Mouse (Mus musculus) liver, embryonic 15.5 days (tissue): Measurements from ENCODE around the gene Sf3a1. TPM values are rescaled to one million over a fixed set of nuclear protein-coding genes. Genes with fewer than 3 reads are reported as not detected.

Experiments used
- ATAC-seq: fragments of 200-750 bp; cut with Nextera tagmentation; 2 replicates; pipeline ENCODE4 v1.8.0; 2017; ENCODE audit warnings: moderate number of reproducible peaks, mild to moderate bottlenecking, moderate library complexity; ENCODE audit not compliant: insufficient read depth
- H3K27ac ChIP-seq: fragments of 300-500 bp; sonication (generic); replicated peaks from 2 replicates; pipeline ENCODE4 v1.5.1; 2015; ENCODE audit warnings: mild to moderate bottlenecking, inconsistent platforms
- H3K27me3 ChIP-seq: fragments of 300-500 bp; sonication (generic); 2 replicates; pipeline ENCODE4 v1.6.1; 2015; ENCODE audit warnings: mild to moderate bottlenecking, inconsistent platforms
- H3K36me3 ChIP-seq: fragments of 300-500 bp; sonication (generic); replicated peaks from 2 replicates; pipeline ENCODE4 v1.6.1; 2015; ENCODE audit warnings: moderate library complexity, mild to moderate bottlenecking, inconsistent platforms
- H3K4me1 ChIP-seq: fragments of 300-500 bp; sonication (generic); replicated peaks from 2 replicates; pipeline ENCODE4 v1.6.1; 2015; ENCODE audit warnings: inconsistent platforms
- H3K4me2 ChIP-seq: fragments of 300-500 bp; sonication (generic); 2 replicates; pipeline ENCODE4 v1.6.1; 2015; ENCODE audit warnings: moderate library complexity, mild to moderate bottlenecking, inconsistent platforms
- H3K4me3 ChIP-seq: fragments of 300-500 bp; sonication (generic); replicated peaks from 2 replicates; pipeline ENCODE4 v1.5.1; 2015; ENCODE audit warnings: mild to moderate bottlenecking, inconsistent platforms
- H3K9ac ChIP-seq: fragments of 300-500 bp; sonication (generic); 2 replicates; pipeline ENCODE4 v1.6.1; 2015; ENCODE audit warnings: moderate library complexity, mild to moderate bottlenecking, inconsistent platforms
- H3K9me3 ChIP-seq: fragments of 300-500 bp; sonication (generic); replicated peaks from 2 replicates; pipeline ENCODE4 v1.6.1; 2016; ENCODE audit warnings: inconsistent platforms
- WGBS: fragments of 180-500 bp; shearing (Covaris S2); methylation state at CpG from one replicate; pipeline ENCODE4 v1.1.7; 2015; ENCODE audit warnings: mixed read lengths; ENCODE audit not compliant: insufficient replicate concordance; 5-methylcytosine and 5-hydroxymethylcytosine counted together
- polyA plus RNA-seq: library from polyadenylated mRNA; unstranded; fragments of >200 nt; fragmentation: Nextera tagmentation; extraction: Ambion mirVana; gene quantifications from 2 replicates; pipeline ENCODE4 v1.2.1, GENCODE M21; 2015

Sf3a1 gene
- polyA plus RNA-seq, 1 experiment from 2014 or later = 19.3 TPM

- 24% methylated on average over 9 of the region's 9 CpGs for WGBS
- Histone ChIP-seq H3K4me2 (peak overlapping the region; percentile 98), H3K9me3 (no peaks in the 10 kb centered on the region), H3K27ac (no peak overlapping the region), H3K4me1 (peaks cover 38% of the 10 kb centered on the region), H3K4me3 (peak overlapping the region; percentile 86), H3K9ac (peak overlapping the region; percentile 93), H3K27me3 (no peaks in the 10 kb centered on the region), H3K36me3 (peaks cover 10% of the 10 kb centered on the region)
- no peak for ATAC-seq
Observed at GRCm38 (mm10) chr11:4187318-4187700, 27.2 kb downstream of the Sf3a1 start.

GRCm38 (mm10) chr11:4189182-4189581 lies 29.0 kb downstream of the Sf3a1 start:
- WGBS = 62% methylated on average over 6 of the region's 6 CpGs
- H3K27ac ChIP-seq = no peak overlapping the region
- H3K4me3 ChIP-seq = no peak overlapping the region
- H3K9me3 ChIP-seq = no peaks in the 10 kb centered on the region
- H3K4me1 ChIP-seq = peaks cover 38% of the 10 kb centered on the region
- H3K36me3 ChIP-seq = no peaks in the 10 kb centered on the region
- no peak overlapping the region for H3K9ac ChIP-seq
- H3K4me2 ChIP-seq = no peak overlapping the region
- no peak for ATAC-seq
- H3K27me3 ChIP-seq = no peaks in the 10 kb centered on the region

GRCm38 (mm10) chr11:4190677-4191076 lies 30.5 kb downstream of the Sf3a1 start:
- Histone ChIP-seq H3K4me3 (no peak overlapping the region), H3K27me3 (no peaks in the 10 kb centered on the region), H3K4me1 (peaks cover 38% of the 10 kb centered on the region), H3K36me3 (no peaks in the 10 kb centered on the region), H3K4me2 (no peak overlapping the region), H3K27ac (no peak overlapping the region), H3K9ac (no peak overlapping the region), H3K9me3 (no peaks in the 10 kb centered on the region)
- WGBS = 74% methylated on average over 3 of the region's 3 CpGs
- ATAC-seq = no peak

GRCm38 (mm10) chr11:4192757-4193156 lies 32.6 kb downstream of the Sf3a1 start:
- no peak for ATAC-seq
- no peak overlapping the region for H3K4me2 ChIP-seq
- no peaks in the 10 kb centered on the region for H3K27me3 ChIP-seq
- no peaks in the 10 kb centered on the region for H3K36me3 ChIP-seq
- no peak overlapping the region for H3K9ac ChIP-seq
- peaks cover 25% of the 10 kb centered on the region for H3K4me1 ChIP-seq
- no peaks in the 10 kb centered on the region for H3K9me3 ChIP-seq
- H3K4me3 ChIP-seq = no peak overlapping the region
- WGBS = 73% methylated on average over 3 of the region's 3 CpGs
- H3K27ac ChIP-seq = no peak overlapping the region

- no peak for ATAC-seq
- Histone ChIP-seq H3K9me3 (no peaks in the 10 kb centered on the region), H3K36me3 (no peaks in the 10 kb centered on the region), H3K4me1 (peaks cover 19% of the 10 kb centered on the region), H3K27me3 (no peaks in the 10 kb centered on the region), H3K27ac (no peak overlapping the region), H3K4me2 (no peak overlapping the region), H3K9ac (no peak overlapping the region), H3K4me3 (no peak overlapping the region)
Observed at GRCm38 (mm10) chr11:4193420-4193819, 33.3 kb downstream of the Sf3a1 start.

GRCm38 (mm10) chr11:4195597-4196031 lies 35.5 kb downstream of the Sf3a1 start:
- Histone ChIP-seq H3K9ac (no peak overlapping the region), H3K9me3 (no peaks in the 10 kb centered on the region), H3K4me3 (no peak overlapping the region), H3K4me2 (no peak overlapping the region), H3K4me1 (peaks cover 9% of the 10 kb centered on the region), H3K27ac (no peak overlapping the region), H3K27me3 (no peaks in the 10 kb centered on the region), H3K36me3 (no peaks in the 10 kb centered on the region)
- ATAC-seq = no peak
- WGBS = 38% methylated on average over 3 of the region's 3 CpGs

- no peak overlapping the region for H3K4me3 ChIP-seq
- no peak overlapping the region for H3K9ac ChIP-seq
- H3K36me3 ChIP-seq = no peaks in the 10 kb centered on the region
- ATAC-seq = no peak
- no peaks in the 10 kb centered on the region for H3K27me3 ChIP-seq
- 70% methylated on average over 8 of the region's 8 CpGs for WGBS
- no peaks in the 10 kb centered on the region for H3K4me1 ChIP-seq
- no peak overlapping the region for H3K4me2 ChIP-seq
- no peak overlapping the region for H3K27ac ChIP-seq
- H3K9me3 ChIP-seq = no peaks in the 10 kb centered on the region
Observed at GRCm38 (mm10) chr11:4196636-4197035, 36.5 kb downstream of the Sf3a1 start.

GRCm38 (mm10) chr11:4197691-4198090 lies 37.5 kb downstream of the Sf3a1 start:
- no peaks in the 10 kb centered on the region for H3K36me3 ChIP-seq
- no peak for ATAC-seq
- no peaks in the 10 kb centered on the region for H3K9me3 ChIP-seq
- H3K4me2 ChIP-seq = no peak overlapping the region
- no peak overlapping the region for H3K27ac ChIP-seq
- H3K4me3 ChIP-seq = no peak overlapping the region
- H3K9ac ChIP-seq = no peak overlapping the region
- WGBS = 72% methylated on average over 1 of the region's 1 CpGs
- no peaks in the 10 kb centered on the region for H3K27me3 ChIP-seq
- no peaks in the 10 kb centered on the region; the same call in 1 of the 2 replicates for H3K4me1 ChIP-seq

GRCm38 (mm10) chr11:4201981-4202700 lies 42.0 kb downstream of the Sf3a1 start:
- Histone ChIP-seq H3K4me2 (no peak overlapping the region), H3K4me3 (no peak overlapping the region), H3K9ac (no peak overlapping the region), H3K27me3 (no peaks in the 10 kb centered on the region), H3K9me3 (no peaks in the 10 kb centered on the region), H3K27ac (no peak overlapping the region), H3K4me1 (peaks cover 10% of the 10 kb centered on the region), H3K36me3 (0 out of 2 replicates have a peak, but pooled peaks cover 3% of the 10 kb centered on the region)
- no peak for ATAC-seq
- 71% methylated on average over 11 of the region's 11 CpGs for WGBS

GRCm38 (mm10) chr11:4202995-4203704 lies 43.0 kb downstream of the Sf3a1 start:
- H3K9ac ChIP-seq = no peak overlapping the region
- 0 out of 2 replicates have a peak, but pooled peaks cover 8% of the 10 kb centered on the region for H3K36me3 ChIP-seq
- no peaks in the 10 kb centered on the region for H3K9me3 ChIP-seq
- WGBS = 36% methylated on average over 12 of the region's 12 CpGs
- H3K4me1 ChIP-seq = peaks cover 10% of the 10 kb centered on the region
- no peak for ATAC-seq
- H3K4me2 ChIP-seq = no peak overlapping the region
- 0 out of 2 replicates have a peak overlapping the region, but pooled peaks have one; percentile 24 for H3K27ac ChIP-seq
- no peak overlapping the region for H3K4me3 ChIP-seq
- no peaks in the 10 kb centered on the region for H3K27me3 ChIP-seq

GRCm38 (mm10) chr11:4203705-4204074 lies 43.5 kb downstream of the Sf3a1 start:
- no peaks in the 10 kb centered on the region for H3K27me3 ChIP-seq
- H3K4me2 ChIP-seq = no peak overlapping the region
- no peak overlapping the region for H3K9ac ChIP-seq
- no peak overlapping the region for H3K4me3 ChIP-seq
- H3K36me3 ChIP-seq = peaks cover 8% of the 10 kb centered on the region; the same call in 1 of the 2 replicates
- ATAC-seq = peak; percentile 42; the same call in 1 of the 2 replicates
- H3K4me1 ChIP-seq = peaks cover 10% of the 10 kb centered on the region
- H3K27ac ChIP-seq = 0 out of 2 replicates have a peak overlapping the region, but pooled peaks have one; percentile 24
- no peaks in the 10 kb centered on the region for H3K9me3 ChIP-seq
- WGBS = 28% methylated on average over 2 of the region's 2 CpGs
